Mouse (Mus musculus) forebrain, embryonic 16.5 days (tissue): Measurements from ENCODE around the gene Cib1. TPM values are rescaled to one million over a fixed set of nuclear protein-coding genes. Genes with fewer than 3 reads are reported as not detected.

Experiments
- ATAC-seq: fragments of 200-750 bp; cut with Nextera tagmentation; 2 replicates; pipeline ENCODE4 v1.8.0; 2017; ENCODE audit warnings: mild to moderate bottlenecking, moderate library complexity
- H3K27ac ChIP-seq: fragments of 300-500 bp; sonication (generic); 2 replicates; pipeline ENCODE4 v1.5.1; 2014; ENCODE audit warnings: low read length, control low read depth
- H3K27me3 ChIP-seq: fragments of 300-500 bp; sonication (generic); replicated peaks from 2 replicates; pipeline ENCODE4 v1.6.1; 2014; ENCODE audit warnings: low read length; ENCODE audit not compliant: control insufficient read depth, insufficient read depth
- H3K36me3 ChIP-seq: fragments of 300-500 bp; sonication (generic); 2 replicates; pipeline ENCODE4 v1.6.1; 2014; ENCODE audit not compliant: control insufficient read depth, insufficient read depth
- H3K4me1 ChIP-seq: fragments of 300-500 bp; sonication (generic); replicated peaks from 2 replicates; pipeline ENCODE4 v1.6.1; 2014; ENCODE audit warnings: low read length; ENCODE audit not compliant: control insufficient read depth, insufficient read depth
- H3K4me2 ChIP-seq: fragments of 300-500 bp; sonication (generic); 2 replicates; pipeline ENCODE4 v1.6.1; 2014; ENCODE audit warnings: mild to moderate bottlenecking, low read length, control low read depth
- H3K4me3 ChIP-seq: fragments of 300-500 bp; sonication (generic); replicated peaks from 2 replicates; pipeline ENCODE4 v1.5.1; 2014; ENCODE audit warnings: mild to moderate bottlenecking, low read length, control low read depth
- H3K9ac ChIP-seq: fragments of 300-500 bp; sonication (generic); replicated peaks from 2 replicates; pipeline ENCODE4 v1.6.1; 2014; ENCODE audit warnings: low read depth, low read length, control low read depth
- H3K9me3 ChIP-seq: fragments of 300-500 bp; sonication (generic); 2 replicates; pipeline ENCODE4 v1.6.1; 2016; ENCODE audit warnings: low read length; ENCODE audit not compliant: control insufficient read depth
- WGBS: fragments of 180-500 bp; shearing (Covaris S2); extraction: QIAGEN DNeasy Blood & Tissue Kit; methylation state at CpG from one replicate; pipeline ENCODE4 v1.1.7; 2014; 5-methylcytosine and 5-hydroxymethylcytosine counted together
- polyA plus RNA-seq: library from polyadenylated mRNA; unstranded; fragments of >200 nt; fragmentation: Nextera tagmentation; extraction: Ambion mirVana; gene quantifications from 2 replicates; pipeline ENCODE4 v1.2.1, GENCODE M21; 2015

The Cib1 gene
- polyA plus RNA-seq, 1 experiment from 2014 or later = 26.5 TPM

GRCm38 (mm10) chr7:80184551-80184950 lies 48.1 kb downstream of the Cib1 start:
- Histone ChIP-seq H3K4me3 (no peak overlapping the region), H3K27ac (no peak overlapping the region), H3K4me1 (peaks cover 34% of the 10 kb centered on the region), H3K27me3 (no peaks in the 10 kb centered on the region), H3K9ac (no peak overlapping the region), H3K9me3 (no peaks in the 10 kb centered on the region), H3K4me2 (no peak overlapping the region), H3K36me3 (no peaks in the 10 kb centered on the region)
- ATAC-seq = no peak
- WGBS = 87% methylated on average over 4 of the region's 4 CpGs

DNA sequence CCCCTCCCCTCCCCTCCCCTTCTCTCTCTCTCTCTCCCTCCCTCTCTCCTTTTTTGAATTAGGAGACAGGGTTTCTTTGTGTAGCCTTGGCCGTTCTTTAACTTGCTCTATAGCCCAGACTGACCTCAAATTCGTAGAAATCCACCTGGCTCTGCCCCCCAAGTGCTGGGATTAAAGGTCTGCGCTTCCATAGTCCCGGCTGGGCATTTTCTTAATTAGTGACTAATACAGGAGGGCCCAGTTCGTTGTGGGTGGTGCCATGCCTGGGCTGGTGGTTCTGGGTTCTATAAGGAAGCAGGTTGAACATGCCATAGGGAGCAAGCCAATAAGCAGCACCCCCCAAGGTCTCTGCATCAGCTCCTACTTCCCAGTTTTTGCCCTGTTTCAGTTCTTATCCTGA lies 48.6 kb downstream of the Cib1 start:
- Histone ChIP-seq H3K4me2 (no peak overlapping the region), H3K9ac (no peak overlapping the region), H3K9me3 (no peaks in the 10 kb centered on the region), H3K27me3 (no peaks in the 10 kb centered on the region), H3K4me3 (no peak overlapping the region), H3K27ac (no peak overlapping the region), H3K4me1 (peaks cover 29% of the 10 kb centered on the region), H3K36me3 (no peaks in the 10 kb centered on the region)
- 27% methylated on average over 5 of the region's 5 CpGs for WGBS
- ATAC-seq = no peak

GRCm38 (mm10) chr7:80183466-80183865 lies 49.1 kb downstream of the Cib1 start:
- Histone ChIP-seq H3K4me2 (no peak overlapping the region), H3K9ac (no peak overlapping the region), H3K27ac (no peak overlapping the region), H3K9me3 (no peaks in the 10 kb centered on the region), H3K36me3 (no peaks in the 10 kb centered on the region), H3K4me3 (no peak overlapping the region), H3K27me3 (no peaks in the 10 kb centered on the region), H3K4me1 (peaks cover 24% of the 10 kb centered on the region)
- WGBS = 95% methylated on average over 1 of the region's 1 CpGs
- ATAC-seq = no peak

DNA sequence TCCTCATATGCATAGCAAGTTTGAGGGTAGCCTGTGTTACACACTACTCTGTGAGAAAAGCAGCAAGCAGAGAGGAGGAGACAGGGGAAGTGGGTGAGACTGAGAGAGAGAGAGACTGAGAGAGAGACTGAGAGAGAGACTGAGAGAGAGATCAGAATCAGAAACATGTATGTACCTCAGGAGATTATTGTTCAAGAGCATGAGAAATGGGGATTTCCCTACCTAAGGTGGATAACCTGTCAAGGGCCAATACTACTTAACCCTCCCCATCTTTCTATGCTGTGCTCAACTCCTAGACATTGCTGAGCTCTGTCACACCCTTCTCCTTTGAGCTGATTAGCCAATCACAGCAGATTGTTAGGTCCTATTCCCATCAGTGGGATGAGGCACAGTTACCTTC lies 50.5 kb downstream of the Cib1 start:
- Histone ChIP-seq H3K9ac (no peak overlapping the region), H3K4me1 (peaks cover 10% of the 10 kb centered on the region), H3K27ac (no peak overlapping the region), H3K9me3 (no peaks in the 10 kb centered on the region), H3K27me3 (no peaks in the 10 kb centered on the region), H3K4me3 (no peak overlapping the region), H3K4me2 (no peak overlapping the region), H3K36me3 (no peaks in the 10 kb centered on the region)
- no peak for ATAC-seq

- Histone ChIP-seq H3K4me2 (no peak overlapping the region), H3K4me1 (peaks cover 2% of the 10 kb centered on the region; the same call in 1 of the 2 replicates), H3K9ac (no peak overlapping the region), H3K36me3 (no peaks in the 10 kb centered on the region), H3K9me3 (no peaks in the 10 kb centered on the region), H3K27ac (no peak overlapping the region), H3K4me3 (no peak overlapping the region), H3K27me3 (no peaks in the 10 kb centered on the region)
- ATAC-seq = no peak
- WGBS = 77% methylated on average over 2 of the region's 2 CpGs
Observed at GRCm38 (mm10) chr7:80181078-80181477, 51.5 kb downstream of the Cib1 start.

DNA sequence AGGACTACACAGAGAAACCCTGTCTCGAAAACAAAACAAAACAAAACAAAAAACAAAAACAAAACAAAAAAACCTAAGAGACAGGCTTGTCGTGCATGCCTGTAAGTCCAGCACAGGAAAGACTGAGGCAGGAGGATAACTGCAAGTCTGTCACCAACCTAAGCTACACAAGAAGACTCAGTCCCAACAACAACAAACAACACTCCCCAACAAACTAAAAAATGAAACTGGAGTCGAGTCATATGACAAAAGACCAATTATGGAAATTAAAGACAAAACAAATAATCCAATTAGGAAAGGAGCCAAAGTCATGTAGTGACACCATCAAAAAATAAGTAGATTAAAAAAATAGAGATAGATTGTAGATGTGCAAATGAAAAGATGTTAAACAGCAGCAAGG lies 52.4 kb downstream of the Cib1 start:
- Histone ChIP-seq H3K4me1 (no peaks in the 10 kb centered on the region), H3K27ac (no peak overlapping the region), H3K4me3 (no peak overlapping the region), H3K9me3 (no peaks in the 10 kb centered on the region), H3K36me3 (no peaks in the 10 kb centered on the region), H3K9ac (no peak overlapping the region), H3K27me3 (no peaks in the 10 kb centered on the region), H3K4me2 (no peak overlapping the region)
- 75% methylated on average over 3 of the region's 3 CpGs for WGBS
- no peak for ATAC-seq

DNA sequence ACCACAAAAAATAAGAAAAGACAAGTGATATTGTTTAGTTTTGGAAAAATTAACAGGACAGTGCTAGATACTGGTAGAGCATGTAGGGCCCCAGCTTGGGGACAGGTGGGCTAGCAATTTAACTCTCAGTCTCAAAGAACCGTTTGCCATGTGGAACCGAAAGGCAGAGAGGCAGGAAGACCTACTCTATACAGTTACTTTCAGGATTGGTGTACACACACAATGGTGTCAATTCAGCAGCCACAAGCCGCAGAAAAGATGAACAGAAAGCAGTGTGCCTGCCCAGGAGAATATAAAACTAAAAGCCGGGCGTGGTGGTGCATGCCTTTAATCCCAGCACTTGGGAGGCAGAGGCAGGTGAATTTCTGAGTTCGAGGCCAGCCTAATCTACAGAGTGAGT lies 52.8 kb downstream of the Cib1 start:
- no peak overlapping the region for H3K9ac ChIP-seq
- WGBS = 84% methylated on average over 6 of the region's 6 CpGs
- H3K27me3 ChIP-seq = no peaks in the 10 kb centered on the region
- no peaks in the 10 kb centered on the region for H3K36me3 ChIP-seq
- H3K27ac ChIP-seq = no peak overlapping the region
- H3K4me2 ChIP-seq = no peak overlapping the region
- no peak for ATAC-seq
- H3K4me1 ChIP-seq = no peaks in the 10 kb centered on the region
- no peak overlapping the region for H3K4me3 ChIP-seq
- no peaks in the 10 kb centered on the region for H3K9me3 ChIP-seq

DNA sequence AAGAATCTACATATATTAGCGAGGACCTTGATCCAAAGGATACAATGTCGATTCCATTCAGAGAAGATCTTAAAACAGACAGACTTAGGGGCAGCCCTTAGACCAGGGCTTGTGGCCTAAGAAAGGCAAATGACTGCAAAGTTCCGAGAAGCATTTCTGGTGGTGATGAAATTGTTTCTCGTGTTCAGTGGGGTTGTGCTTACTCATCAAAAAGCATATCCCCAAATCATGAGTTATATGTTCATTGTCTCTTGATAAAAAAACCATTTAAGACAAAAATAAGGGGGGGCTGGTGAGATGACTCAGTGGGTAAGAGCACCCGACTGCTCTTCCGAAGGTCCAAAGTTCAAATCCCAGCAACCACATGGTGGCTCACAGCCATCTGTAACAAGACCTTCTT lies 53.3 kb downstream of the Cib1 start:
- no peak for ATAC-seq
- no peaks in the 10 kb centered on the region for H3K27me3 ChIP-seq
- no peak overlapping the region for H3K9ac ChIP-seq
- H3K36me3 ChIP-seq = no peaks in the 10 kb centered on the region
- 92% methylated on average over 6 of the region's 6 CpGs for WGBS
- no peak overlapping the region for H3K27ac ChIP-seq
- no peaks in the 10 kb centered on the region for H3K4me1 ChIP-seq
- H3K4me3 ChIP-seq = no peak overlapping the region
- H3K4me2 ChIP-seq = no peak overlapping the region
- no peaks in the 10 kb centered on the region for H3K9me3 ChIP-seq

GRCm38 (mm10) chr7:80178037-80178729 lies 54.4 kb downstream of the Cib1 start:
- 87% methylated on average over 10 of the region's 10 CpGs for WGBS
- no peaks in the 10 kb centered on the region for H3K9me3 ChIP-seq
- H3K4me2 ChIP-seq = no peak overlapping the region
- no peak overlapping the region for H3K4me3 ChIP-seq
- no peak overlapping the region for H3K9ac ChIP-seq
- no peak overlapping the region for H3K27ac ChIP-seq
- H3K4me1 ChIP-seq = no peaks in the 10 kb centered on the region
- ATAC-seq = no peak
- H3K27me3 ChIP-seq = no peaks in the 10 kb centered on the region
- no peaks in the 10 kb centered on the region for H3K36me3 ChIP-seq

DNA sequence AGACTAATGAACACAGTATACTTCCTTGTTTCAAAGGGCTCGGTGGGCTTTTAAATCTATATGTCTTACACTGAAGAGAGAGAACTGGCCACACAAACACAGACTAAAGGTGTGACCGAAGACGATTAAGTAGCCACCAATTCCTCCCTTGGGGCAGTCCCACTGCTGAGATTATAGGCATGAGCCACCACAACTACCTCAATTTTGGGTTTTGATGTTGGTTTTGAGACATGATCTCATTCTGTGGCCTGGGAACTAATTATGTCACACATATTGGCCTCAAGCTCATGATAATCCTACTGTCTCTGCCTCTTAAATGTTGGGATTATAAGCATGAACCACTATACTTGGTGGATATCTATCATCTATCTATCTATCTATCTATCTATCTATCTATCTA lies 55.2 kb downstream of the Cib1 start:
- Histone ChIP-seq H3K27ac (no peak overlapping the region), H3K4me2 (no peak overlapping the region), H3K9me3 (no peaks in the 10 kb centered on the region), H3K4me3 (no peak overlapping the region), H3K9ac (no peak overlapping the region), H3K4me1 (no peaks in the 10 kb centered on the region), H3K27me3 (no peaks in the 10 kb centered on the region), H3K36me3 (no peaks in the 10 kb centered on the region)
- 96% methylated on average over 3 of the region's 3 CpGs for WGBS
- no peak for ATAC-seq
